Mouse (Mus musculus) midbrain, embryonic 16.5 days (tissue): ENCODE measurements at regions not wholly inside any gene's neighbourhood (a gene's known extent, or its start where the extent isn't known, plus 50 kb on each side); places are given as distances from the start of the nearest gene placed in this dataset.

Experiments
- ATAC-seq: fragments of 200-750 bp; cut with Nextera tagmentation; 2 replicates; pipeline ENCODE4 v1.8.0; 2017; ENCODE audit warnings: moderate TSS enrichment
- H3K27ac ChIP-seq: fragments of 300-500 bp; sonication (generic); 2 replicates; pipeline ENCODE4 v1.5.1; 2014; ENCODE audit warnings: mild to moderate bottlenecking, low read length, mixed read lengths
- H3K27me3 ChIP-seq: fragments of 300-500 bp; sonication (generic); 2 replicates; pipeline ENCODE4 v1.6.1; 2014; ENCODE audit warnings: low read depth, low read length, mixed read lengths; ENCODE audit not compliant: control insufficient read depth, insufficient read depth
- H3K36me3 ChIP-seq: fragments of 300-500 bp; sonication (generic); 2 replicates; pipeline ENCODE4 v1.6.1; 2014; ENCODE audit warnings: mild to moderate bottlenecking, low read length, moderate library complexity, mixed read lengths; ENCODE audit not compliant: control insufficient read depth, insufficient read depth
- H3K4me1 ChIP-seq: fragments of 300-500 bp; sonication (generic); 2 replicates; pipeline ENCODE4 v1.6.1; 2014; ENCODE audit warnings: mild to moderate bottlenecking, low read length, mixed read lengths; ENCODE audit not compliant: control insufficient read depth, insufficient read depth
- H3K4me2 ChIP-seq: fragments of 300-500 bp; sonication (generic); 2 replicates; pipeline ENCODE4 v1.6.1; 2014; ENCODE audit warnings: mild to moderate bottlenecking, low read length, mixed read lengths
- H3K4me3 ChIP-seq: fragments of 300-500 bp; sonication (generic); 2 replicates; pipeline ENCODE4 v1.5.1; 2014; ENCODE audit warnings: low read depth, mild to moderate bottlenecking, low read length, moderate library complexity, mixed read lengths
- H3K9ac ChIP-seq: fragments of 300-500 bp; sonication (generic); 2 replicates; pipeline ENCODE4 v1.6.1; 2014; ENCODE audit warnings: low read depth, low read length, mixed read lengths
- H3K9me3 ChIP-seq: fragments of 300-500 bp; sonication (generic); replicated peaks from 2 replicates; pipeline ENCODE4 v1.6.1; 2014; ENCODE audit warnings: mild to moderate bottlenecking, low read length, mixed read lengths; ENCODE audit not compliant: control insufficient read depth, poor library complexity, severe bottlenecking
- WGBS: fragments of 180-500 bp; shearing (Covaris S2); extraction: QIAGEN DNeasy Blood & Tissue Kit; methylation state at CpG from one replicate; pipeline ENCODE4 v1.1.7; 2014; 5-methylcytosine and 5-hydroxymethylcytosine counted together

GRCm38 (mm10) chr1:98268853-98269252 is 152.1 kb upstream of the Slco6d1 start:
- no peak overlapping the region for H3K4me3 ChIP-seq
- H3K9ac ChIP-seq: no peak overlapping the region
- H3K27ac ChIP-seq: no peak overlapping the region
- no peaks in the 10 kb centered on the region for H3K9me3 ChIP-seq
- no peak for ATAC-seq
- H3K36me3 ChIP-seq: no peaks in the 10 kb centered on the region
- no peaks in the 10 kb centered on the region for H3K27me3 ChIP-seq
- no peak overlapping the region for H3K4me2 ChIP-seq
- H3K4me1 ChIP-seq: no peaks in the 10 kb centered on the region
- 58% methylated on average over 2 of the region's 2 CpGs for WGBS

GRCm38 (mm10) chr1:98270212-98270611 is 150.7 kb upstream of the Slco6d1 start:
- Histone ChIP-seq H3K27me3 (no peaks in the 10 kb centered on the region), H3K9me3 (no peaks in the 10 kb centered on the region), H3K27ac (no peak overlapping the region), H3K4me3 (no peak overlapping the region), H3K4me2 (no peak overlapping the region), H3K4me1 (no peaks in the 10 kb centered on the region), H3K9ac (no peak overlapping the region), H3K36me3 (no peaks in the 10 kb centered on the region)
- ATAC-seq: no peak
- 72% methylated on average over 1 of the region's 1 CpGs for WGBS

GRCm38 (mm10) chr1:98273966-98274616 is 146.8 kb upstream of the Slco6d1 start:
- WGBS: 90% methylated on average over 6 of the region's 6 CpGs
- H3K9me3 ChIP-seq: no peaks in the 10 kb centered on the region

GRCm38 (mm10) chr1:98275524-98275923 is 145.4 kb upstream of the Slco6d1 start:
- ATAC-seq: no peak
- Histone ChIP-seq H3K4me2 (no peak overlapping the region), H3K9me3 (no peaks in the 10 kb centered on the region), H3K27me3 (no peaks in the 10 kb centered on the region), H3K36me3 (no peaks in the 10 kb centered on the region), H3K4me1 (peaks cover 4% of the 10 kb centered on the region), H3K9ac (no peak overlapping the region), H3K27ac (no peak overlapping the region), H3K4me3 (no peak overlapping the region)
- 80% methylated on average over 1 of the region's 1 CpGs for WGBS

More at GRCm38 (mm10) chr1:98273966-98274616, 146.8 kb upstream of the Slco6d1 start:
- no peak for ATAC-seq
- Histone ChIP-seq H3K27ac (no peak overlapping the region), H3K27me3 (no peaks in the 10 kb centered on the region), H3K4me3 (no peak overlapping the region), H3K9ac (no peak overlapping the region), H3K36me3 (no peaks in the 10 kb centered on the region), H3K4me2 (no peak overlapping the region), H3K4me1 (no peaks in the 10 kb centered on the region)

GRCm38 (mm10) chr1:98279446-98280048 is 141.4 kb upstream of the Slco6d1 start:
- no peaks in the 10 kb centered on the region for H3K9me3 ChIP-seq
- H3K4me2 ChIP-seq: no peak overlapping the region
- no peak overlapping the region for H3K4me3 ChIP-seq
- ATAC-seq: no peak
- H3K27ac ChIP-seq: no peak overlapping the region
- no peaks in the 10 kb centered on the region for H3K27me3 ChIP-seq
- 89% methylated on average over 2 of the region's 2 CpGs for WGBS
- no peak overlapping the region for H3K9ac ChIP-seq
- no peaks in the 10 kb centered on the region for H3K36me3 ChIP-seq
- H3K4me1 ChIP-seq: peaks cover 14% of the 10 kb centered on the region

- Histone ChIP-seq H3K4me3 (no peak overlapping the region), H3K9ac (no peak overlapping the region), H3K4me1 (peaks cover 14% of the 10 kb centered on the region), H3K27ac (peak overlapping the region; percentile 80), H3K9me3 (no peaks in the 10 kb centered on the region), H3K36me3 (no peaks in the 10 kb centered on the region), H3K4me2 (no peak overlapping the region), H3K27me3 (no peaks in the 10 kb centered on the region)
- 54% methylated on average over 9 of the region's 9 CpGs for WGBS
- ATAC-seq: peak; percentile 49
Measured at GRCm38 (mm10) chr1:98280263-98281052, 140.5 kb upstream of the Slco6d1 start.

- Histone ChIP-seq H3K4me3 (no peak overlapping the region), H3K36me3 (no peaks in the 10 kb centered on the region), H3K4me1 (peaks cover 14% of the 10 kb centered on the region), H3K9ac (no peak overlapping the region), H3K27me3 (no peaks in the 10 kb centered on the region), H3K4me2 (no peak overlapping the region), H3K9me3 (no peaks in the 10 kb centered on the region), H3K27ac (peak overlapping the region; percentile 80)
- ATAC-seq: peak; percentile 94
- 46% methylated on average over 2 of the region's 2 CpGs for WGBS
Measured at GRCm38 (mm10) chr1:98281053-98281770, 139.7 kb upstream of the Slco6d1 start.

GRCm38 (mm10) chr1:98281771-98282149 is 139.2 kb upstream of the Slco6d1 start:
- Histone ChIP-seq H3K36me3 (no peaks in the 10 kb centered on the region), H3K4me3 (no peak overlapping the region), H3K4me1 (peaks cover 14% of the 10 kb centered on the region), H3K27ac (peak overlapping the region; percentile 80), H3K4me2 (no peak overlapping the region), H3K9ac (no peak overlapping the region), H3K27me3 (no peaks in the 10 kb centered on the region), H3K9me3 (no peaks in the 10 kb centered on the region)
- ATAC-seq: peak; percentile 76
- WGBS: 57% methylated on average over 2 of the region's 2 CpGs
